Mouse (Mus musculus) brain, embryonic 14.5 days (tissue): Measurements from ENCODE around the gene Hspa1b. TPM values are rescaled to one million over a fixed set of nuclear protein-coding genes. Genes with fewer than 3 reads are reported as not detected.

ENCODE experiments used
- DNase-seq: peaks from one replicate; pipeline ENCODE4 v3.0.0-alpha.2; 2011; ENCODE audit warnings: low read depth
- CTCF ChIP-seq: fragments of 200-500 bp; IDR thresholded peaks from 2 replicates; pipeline ENCODE4 v1.5.1; 2012; ENCODE audit warnings: inconsistent platforms, mild to moderate bottlenecking, moderate library complexity, borderline replicate concordance; ENCODE audit not compliant: insufficient read depth, insufficient read length; ENCODE audit errors: extremely low read depth
- POLR2A ChIP-seq: fragments of 200-500 bp; IDR thresholded peaks from 2 replicates; pipeline ENCODE4 v1.6.1; 2012; ENCODE audit warnings: mild to moderate bottlenecking, inconsistent platforms, borderline replicate concordance; ENCODE audit not compliant: poor library complexity, insufficient read depth, insufficient read length, severe bottlenecking; ENCODE audit errors: extremely low read depth
- polyA plus RNA-seq: library from polyadenylated mRNA; depleted of rRNA; stranded (reverse); fragments of >200 nt; gene quantifications from 2 replicates; pipeline ENCODE4 v1.2.3, GENCODE M21; 2012

Gene Hspa1b
- polyA plus RNA-seq, 1 experiment = 6.3 TPM

- no peak for TF ChIP-seq POLR2A
- peak; percentile 42; the same call in 1 of the 2 replicates for TF ChIP-seq CTCF
- peak; percentile 48 for DNase-seq
These were observed 11.4 kb downstream of the Hspa1b start for GRCm38 (mm10) chr17:34947606-34948005.

- DNase-seq = no peak
- TF ChIP-seq POLR2A (no peak), CTCF (no peak)
These were observed 12.4 kb downstream of the Hspa1b start for GRCm38 (mm10) chr17:34946486-34947140.

GRCm38 (mm10) chr17:34944362-34944761 lies 14.7 kb downstream of the Hspa1b start:
- TF ChIP-seq POLR2A (no peak), CTCF (no peak)
- no peak for DNase-seq

- DNase-seq = no peak
- TF ChIP-seq CTCF (no peak), POLR2A (no peak)
These were observed 15.8 kb downstream of the Hspa1b start for GRCm38 (mm10) chr17:34943128-34943815.

- TF ChIP-seq POLR2A (no peak), CTCF (no peak)
- DNase-seq = peak; percentile 22
These were observed 17.5 kb downstream of the Hspa1b start for GRCm38 (mm10) chr17:34941344-34942041.

GRCm38 (mm10) chr17:34937960-34938505 lies 21.0 kb downstream of the Hspa1b start:
- no peak for DNase-seq
- TF ChIP-seq POLR2A (no peak), CTCF (no peak)

GRCm38 (mm10) chr17:34934830-34935229 lies 24.2 kb downstream of the Hspa1b start:
- no peak for TF ChIP-seq CTCF
- no peak for TF ChIP-seq POLR2A
- DNase-seq = no peak

GRCm38 (mm10) chr17:34934031-34934430 lies 25.0 kb downstream of the Hspa1b start:
- TF ChIP-seq CTCF = no peak
- TF ChIP-seq POLR2A = no peak
- DNase-seq = no peak

GRCm38 (mm10) chr17:34932287-34932686 lies 26.8 kb downstream of the Hspa1b start:
- TF ChIP-seq POLR2A (no peak), CTCF (no peak)
- DNase-seq = no peak

GRCm38 (mm10) chr17:34931735-34932098 lies 27.3 kb downstream of the Hspa1b start:
- peak; percentile 48 for DNase-seq
- TF ChIP-seq CTCF = no peak
- no peak for TF ChIP-seq POLR2A

GRCm38 (mm10) chr17:34931061-34931734 lies 27.8 kb downstream of the Hspa1b start, which contains the start of gene Neu1:
Neu1 (plus strand) TSS chr17:34931253.
- DNase-seq = peak; percentile 99
- TF ChIP-seq CTCF = peak; percentile 70
- TF ChIP-seq POLR2A = peak; percentile 27; the same call in 1 of the 2 replicates
